Mouse (Mus musculus) B cell, adult 67 days (primary cell): ENCODE results near the gene Defb28. TPM values are rescaled to one million over a fixed set of nuclear protein-coding genes. Genes with fewer than 3 reads are reported as not detected.

Experiments
- total RNA-seq, 2 experiments: library from RNA; stranded (reverse); gene quantifications; 4 replicates each; pipeline ENCODE4 v1.2.4; 2023

Defb28 gene
- not detected for total RNA-seq

DNA sequence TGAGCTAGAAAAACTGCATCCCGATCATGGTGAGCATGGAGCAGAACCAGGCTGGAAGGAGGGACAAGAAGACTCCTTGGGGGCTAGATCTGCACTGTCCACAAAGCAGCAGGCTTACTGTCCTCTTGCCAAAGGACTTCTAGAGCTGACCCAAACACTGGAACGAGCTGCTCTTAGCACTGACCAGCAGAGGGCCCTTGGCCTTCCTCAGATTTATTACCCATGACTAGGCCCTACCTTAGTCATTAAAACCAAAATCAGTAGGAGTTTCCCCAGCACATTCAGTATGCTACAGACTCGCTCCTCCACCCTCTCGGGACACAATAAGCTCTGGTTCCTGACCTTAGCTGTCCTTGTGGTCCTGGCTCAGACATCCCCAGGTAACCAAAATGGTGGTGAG, at the start of gene Defb28:
Gene Defb28 (plus strand): TSS at position 275 of the 400 bp plus-strand sequence.

GRCm38 (mm10) chr2:152476763-152477162, 41.3 kb upstream of the Defb28 start, which contains the start of gene Defb20:
Gene Defb20, plus strand, starts transcription at chr2:152477063.

GRCm38 (mm10) chr2:152490038-152490437, 28.0 kb upstream of the Defb28 start, which contains the start of gene Defb22:
Gene Defb22, minus strand, starts transcription at chr2:152490138.

GRCm38 (mm10) chr2:152511592-152511991, 6.5 kb upstream of the Defb28 start, which contains the start of gene Defb26:
Gene Defb26, minus strand, starts transcription at chr2:152511692.

GRCm38 (mm10) chr2:152539944-152540710, 22.1 kb downstream of the Defb28 start, which contains the start of gene Defb29:
Gene Defb29, minus strand, starts transcription at chr2:152540098.

GRCm38 (mm10) chr2:152569038-152569437, 51.0 kb downstream of the Defb28 start, which contains the start of gene Gm17416:
Gene Gm17416, plus strand, starts transcription at chr2:152569338.

Other genes with a start within 250 kb of the Defb28 start
- 10 to 100 TPM; 76.2 to 90.2 TPM for gene Tbc1d20, start 224.4 kb upstream of the Defb28 start, total RNA-seq
- gene Rbck1, start 185.6 kb upstream of the Defb28 start, total RNA-seq: 100 to 1,000 TPM; 205 to 216 TPM
- gene Trib3, start 174.2 kb upstream of the Defb28 start, total RNA-seq: 1 to 10 TPM; 5.7 to 6.1 TPM
- gene Nrsn2, start 141.6 kb upstream of the Defb28 start, total RNA-seq: not detected
- gene Sox12, start 120.2 kb upstream of the Defb28 start, total RNA-seq: 1 to 10 TPM; 1.4 to 2.3 TPM
- 1 to 10 TPM; 3.1 to 4.7 TPM for gene Zcchc3, start 103.2 kb upstream of the Defb28 start, total RNA-seq
- gene 6820408C15Rik, start 102.7 kb upstream of the Defb28 start, total RNA-seq: not detected
- not detected for gene Defb23, start 53.6 kb upstream of the Defb28 start, total RNA-seq
- not detected for gene Defb20, start 41.2 kb upstream of the Defb28 start, total RNA-seq
- not detected for gene Defb22, start 28.1 kb upstream of the Defb28 start, total RNA-seq
- not detected for gene Defb26, start 6.6 kb upstream of the Defb28 start, total RNA-seq
- gene Defb29, start 21.8 kb downstream of the Defb28 start, total RNA-seq: not detected
- not detected for gene Gm17416, start 51.1 kb downstream of the Defb28 start, total RNA-seq
- not detected for gene Defb21, start 54.5 kb downstream of the Defb28 start, total RNA-seq
- gene Defb19, start 62.1 kb downstream of the Defb28 start, total RNA-seq: not detected
- gene Defb45, start 81.1 kb downstream of the Defb28 start, total RNA-seq: not detected
- not detected for gene Defb36, start 86.1 kb downstream of the Defb28 start, total RNA-seq
- not detected for gene Defb25, start 104.8 kb downstream of the Defb28 start, total RNA-seq
- not detected for gene Rem1, start 108.7 kb downstream of the Defb28 start, total RNA-seq
- 100 to 1,000 TPM; 100 to 106 TPM for gene H13, start 151.2 kb downstream of the Defb28 start, total RNA-seq
- gene Mcts2, start 168.8 kb downstream of the Defb28 start, total RNA-seq: 10 to 100 TPM; 24.4 to 28.9 TPM
- gene Id1, start 218.0 kb downstream of the Defb28 start, total RNA-seq: 1 to 10 TPM in 1 of 2 experiments, under 1 TPM in 1; 0.62 to 1.0 TPM
- gene Cox4i2, start 235.9 kb downstream of the Defb28 start, total RNA-seq: not detected